Mouse (Mus musculus) gastrocnemius, adult 18-20 months (tissue): ENCODE measurements at regions not wholly inside any gene's neighbourhood (a gene's known extent, or its start where the extent isn't known, plus 50 kb on each side); places are given as distances from the start of the nearest gene placed in this dataset.

Source experiments
- DNase-seq: peaks from one replicate; pipeline ENCODE4 v3.0.0; 2021; ENCODE audit warnings: low spot score

DNA sequence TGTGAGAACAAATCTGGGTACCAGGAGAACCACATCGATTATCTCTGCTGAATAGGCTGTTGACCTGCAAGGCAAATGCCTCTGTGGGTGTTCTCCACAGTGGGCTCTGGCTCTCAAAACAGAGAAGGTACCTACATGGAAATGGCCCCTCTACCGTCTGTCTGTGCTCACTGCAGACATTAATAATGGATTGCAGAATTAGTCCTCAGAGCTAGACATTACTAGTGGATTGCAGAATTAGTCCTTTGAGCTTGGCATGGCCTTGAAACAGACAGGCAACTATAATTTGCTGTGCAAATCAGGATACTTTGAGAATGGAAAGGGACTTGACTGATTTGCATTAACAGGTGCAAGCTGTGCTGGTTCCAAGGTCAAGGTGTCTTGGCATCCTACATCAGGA, 77.3 kb upstream of the Gm26897 start:
- DNase-seq, result no peak

DNA sequence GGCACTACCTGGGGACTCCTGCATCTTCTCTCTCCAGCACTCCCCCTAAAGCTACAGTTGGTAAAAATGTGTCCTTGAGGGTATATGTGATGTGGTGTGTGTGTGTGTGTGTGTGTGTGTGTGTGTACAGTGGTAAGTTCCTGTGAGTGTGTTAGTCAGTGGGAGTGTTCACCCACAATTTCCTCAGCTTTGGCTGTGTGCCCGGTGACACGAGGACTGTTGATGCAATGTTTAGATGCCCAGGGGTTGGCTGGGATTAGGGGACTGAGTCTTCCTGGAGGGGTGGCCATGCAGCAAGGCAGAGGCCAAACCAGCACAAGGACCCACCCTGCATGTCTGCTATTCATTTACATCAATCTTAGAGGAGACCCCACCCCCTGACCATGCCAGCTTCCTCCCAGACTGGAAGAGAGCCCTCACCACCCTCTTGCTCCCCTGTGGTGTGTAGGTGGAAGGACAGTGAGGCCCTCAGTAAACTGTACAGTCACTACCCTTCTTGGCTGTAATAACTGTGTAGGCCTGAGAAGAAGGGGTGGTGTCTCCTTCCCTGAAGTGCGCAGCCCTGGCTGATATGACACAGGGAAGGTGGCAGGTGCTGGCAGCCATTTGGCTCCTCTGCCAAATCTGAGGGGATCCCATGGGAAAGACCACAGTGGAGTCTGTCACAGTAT, 75.8 kb upstream of the Gm26897 start:
- DNase-seq, result no peak

- no peak for DNase-seq
These were observed 74.5 kb upstream of the Gm26897 start for GRCm38 (mm10) chr5:111659229-111659628.

GRCm38 (mm10) chr5:111660447-111660846, 73.3 kb upstream of the Gm26897 start:
- DNase-seq, result no peak

GRCm38 (mm10) chr5:111660968-111661367, 72.8 kb upstream of the Gm26897 start:
- DNase-seq, result no peak

DNA sequence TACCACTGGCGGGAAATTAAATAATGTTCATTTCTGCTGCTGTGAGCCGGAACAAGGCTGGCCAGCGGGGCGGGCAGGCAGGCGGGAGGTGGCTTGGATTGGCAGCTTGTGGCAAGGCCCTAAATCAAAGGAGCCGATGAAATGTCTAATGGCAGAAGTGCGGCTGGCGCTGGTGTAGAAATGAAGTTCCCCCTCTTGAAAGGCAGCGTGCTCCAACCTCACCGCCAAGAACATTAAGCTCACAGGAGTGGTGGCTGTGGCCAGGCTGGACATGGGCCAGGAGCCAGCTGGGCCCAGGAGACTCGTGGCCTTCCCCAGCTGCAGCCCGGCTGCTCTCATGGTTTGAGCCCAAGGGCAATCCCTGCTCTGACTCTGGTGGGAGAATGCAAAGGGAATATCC, 71.8 kb upstream of the Gm26897 start:
- peak; percentile 85 for DNase-seq

DNA sequence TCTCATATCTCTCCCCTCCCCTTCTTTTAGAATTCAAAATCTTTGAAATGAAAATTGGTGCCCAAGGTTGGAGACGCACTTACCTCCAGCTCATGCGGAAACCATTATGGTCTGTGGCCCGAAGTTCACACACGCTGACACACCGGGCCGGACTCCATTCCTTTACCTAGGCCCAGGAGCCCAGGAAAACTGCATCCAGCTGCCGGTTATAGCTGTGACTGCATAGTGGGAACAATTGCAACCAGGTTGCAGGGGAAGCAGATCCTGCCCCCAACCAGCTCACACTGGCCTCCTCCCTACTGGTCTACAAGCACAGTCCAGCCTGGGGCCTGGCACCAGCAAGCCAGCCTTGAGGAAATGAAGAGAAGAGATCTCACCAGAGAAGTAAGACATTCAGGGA, 69.9 kb upstream of the Gm26897 start:
- DNase-seq, result no peak

GRCm38 (mm10) chr5:111665406-111665805, 68.3 kb upstream of the Gm26897 start:
- no peak for DNase-seq

- no peak for DNase-seq
These were observed 67.7 kb upstream of the Gm26897 start for GRCm38 (mm10) chr5:111666007-111666406.

- DNase-seq, result no peak
These were observed 65.8 kb upstream of the Gm26897 start for GRCm38 (mm10) chr5:111667901-111668300.

- DNase-seq, result no peak
These were observed 64.6 kb upstream of the Gm26897 start for GRCm38 (mm10) chr5:111669139-111669538.

DNA sequence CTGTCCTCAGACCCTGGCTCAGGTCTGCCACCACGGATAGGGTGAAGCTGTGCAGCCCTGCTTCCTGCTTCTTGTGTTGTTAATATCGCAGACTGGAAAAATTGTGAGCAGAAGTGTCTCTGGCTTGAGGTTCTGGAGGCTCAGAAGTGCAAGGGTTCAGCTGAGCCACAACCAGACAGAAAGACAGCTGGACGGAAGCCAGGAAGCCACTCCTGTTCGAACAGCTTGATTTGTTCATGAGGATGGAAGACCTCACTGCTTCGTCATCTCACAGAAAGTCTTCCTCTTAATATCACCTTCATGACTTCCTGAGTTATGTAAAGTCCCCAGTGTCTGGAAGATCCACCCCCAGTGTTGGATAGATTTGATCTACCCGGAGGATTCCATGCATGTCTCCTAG, 62.0 kb upstream of the Gm26897 start:
- no peak for DNase-seq

- DNase-seq, result no peak
These were observed 58.6 kb upstream of the Gm26897 start for GRCm38 (mm10) chr5:111674976-111675672.

- peak; percentile 86 for DNase-seq
These were observed 58.0 kb upstream of the Gm26897 start for GRCm38 (mm10) chr5:111675673-111676261.

DNA sequence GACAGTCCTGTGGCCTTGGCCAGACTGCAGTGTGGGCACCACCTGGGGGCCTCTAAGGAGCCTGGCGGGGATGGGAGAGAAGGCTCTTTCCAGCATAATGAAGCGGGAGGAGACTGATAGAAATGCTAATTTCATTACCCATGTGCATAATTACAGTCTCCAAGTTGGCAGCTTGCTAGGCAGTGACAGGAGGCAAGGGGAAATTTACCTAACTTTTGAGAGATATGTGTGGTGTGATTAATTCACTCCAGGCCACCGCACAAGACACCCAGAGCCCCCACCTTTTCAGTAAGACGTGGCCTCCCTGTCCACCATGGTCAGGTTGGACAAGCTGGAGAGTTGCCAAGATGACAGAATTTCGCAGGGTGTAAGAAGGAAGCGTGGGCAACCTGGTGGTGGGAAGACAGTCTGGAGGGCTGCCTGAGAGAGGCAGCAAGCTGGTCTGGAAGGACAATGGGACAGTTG, 55.8 kb upstream of the Gm26897 start:
- no peak for DNase-seq

DNA sequence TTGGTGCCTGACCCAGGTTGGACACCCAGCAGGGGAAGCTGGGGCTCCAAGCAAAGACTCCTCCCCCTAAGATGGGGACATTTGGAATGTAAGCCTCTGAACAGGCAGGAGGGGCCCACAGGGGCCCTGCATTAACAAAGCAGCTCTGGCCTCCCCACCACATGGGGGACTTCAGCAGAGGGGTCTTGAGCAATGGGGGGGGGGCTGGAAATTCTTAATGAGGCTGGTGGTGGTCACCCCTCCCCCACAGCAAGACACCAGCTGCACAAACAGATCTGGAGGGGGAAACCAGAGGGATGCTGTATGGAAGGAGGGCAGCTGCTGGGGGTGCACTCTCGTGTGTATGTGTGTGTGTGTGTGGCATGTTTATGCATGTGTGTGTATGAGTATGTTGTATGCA, 55.2 kb upstream of the Gm26897 start:
- DNase-seq, result no peak

- no peak for DNase-seq
These were observed 52.2 kb upstream of the Gm26897 start for GRCm38 (mm10) chr5:111681362-111682028.

DNA sequence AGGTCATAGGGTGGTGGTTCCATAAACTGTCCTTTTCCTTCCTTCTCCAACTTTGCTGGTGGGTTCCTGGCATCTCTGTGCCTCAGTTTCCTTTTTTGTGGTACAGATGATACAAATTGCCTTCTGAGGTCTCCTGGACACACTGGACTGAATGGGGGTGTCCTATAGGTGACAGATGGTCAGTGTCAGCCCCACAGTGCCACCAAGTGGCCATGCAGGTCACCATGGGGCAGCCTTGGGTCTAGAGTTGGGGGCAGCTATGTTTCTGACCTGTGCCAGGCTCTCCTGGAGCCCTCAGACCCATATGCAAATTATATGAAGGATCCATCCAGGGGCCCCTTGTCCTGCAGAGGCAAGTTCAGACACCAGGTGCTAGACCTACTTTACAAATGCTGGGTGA, 50.8 kb upstream of the Gm26897 start:
- peak; percentile 54 for DNase-seq
